Mouse (Mus musculus): ENCODE data around the gene 4933411K16Rik.

GRCm38 (mm10) chr19:42016840-42017239 lies 35.2 kb upstream of the 4933411K16Rik start:
- TF ChIP-seq CTCF (IDR thresholded peaks at IDR 0.05; ENCODE audit: control insufficient read depth, insufficient read depth, low read length) (no peak), POLR2A (IDR thresholded peaks at IDR 0.05; ENCODE audit: borderline replicate concordance, control insufficient read depth, low read depth, low read length) (no peak)
